Mouse (Mus musculus): Measurements from ENCODE around the gene Ccdc51.
A peak's percentile ranks its signal among the peaks of the same experiment; 100 is the strongest.

Gene Ccdc51

GRCm38 (mm10) chr9:109097291-109097690 is 15.0 kb downstream of the Ccdc51 start:
- no peak for DNase-seq

- DNase-seq: no peak
Measured at GRCm38 (mm10) chr9:109097831-109098230, 15.5 kb downstream of the Ccdc51 start.

GRCm38 (mm10) chr9:109098366-109098765 is 16.1 kb downstream of the Ccdc51 start:
- no peak for DNase-seq

GRCm38 (mm10) chr9:109098969-109099368 is 16.7 kb downstream of the Ccdc51 start:
- no peak for DNase-seq

- no peak for DNase-seq
Measured at GRCm38 (mm10) chr9:109100307-109100928, 18.1 kb downstream of the Ccdc51 start.

- no peak for DNase-seq
Measured at GRCm38 (mm10) chr9:109101933-109102445, 19.7 kb downstream of the Ccdc51 start.

GRCm38 (mm10) chr9:109102541-109102940 is 20.2 kb downstream of the Ccdc51 start:
- no peak for DNase-seq

GRCm38 (mm10) chr9:109103250-109103649 is 21.0 kb downstream of the Ccdc51 start:
- no peak for DNase-seq

- DNase-seq: no peak
Measured at GRCm38 (mm10) chr9:109104083-109104482, 21.8 kb downstream of the Ccdc51 start.

- no peak for DNase-seq
Measured at GRCm38 (mm10) chr9:109105011-109105410, 22.7 kb downstream of the Ccdc51 start.

GRCm38 (mm10) chr9:109105648-109106047 is 23.4 kb downstream of the Ccdc51 start:
- DNase-seq: no peak

GRCm38 (mm10) chr9:109107341-109107740 is 25.0 kb downstream of the Ccdc51 start:
- no peak for DNase-seq

- DNase-seq: no peak
Measured at GRCm38 (mm10) chr9:109110240-109110639, 27.9 kb downstream of the Ccdc51 start.

- DNase-seq: peak; percentile 1
Measured at GRCm38 (mm10) chr9:109111101-109111500, 28.8 kb downstream of the Ccdc51 start.

GRCm38 (mm10) chr9:109111591-109111990 is 29.3 kb downstream of the Ccdc51 start:
- peak; percentile 2 for DNase-seq

- no peak for DNase-seq
Measured at GRCm38 (mm10) chr9:109113331-109113730, 31.0 kb downstream of the Ccdc51 start.

- no peak for DNase-seq
Measured at GRCm38 (mm10) chr9:109114276-109114675, 32.0 kb downstream of the Ccdc51 start.

- DNase-seq: no peak
Measured at GRCm38 (mm10) chr9:109114871-109115270, 32.6 kb downstream of the Ccdc51 start.

GRCm38 (mm10) chr9:109116205-109116604 is 33.9 kb downstream of the Ccdc51 start:
- DNase-seq: no peak

- no peak for DNase-seq
Measured at GRCm38 (mm10) chr9:109118106-109118505, 35.8 kb downstream of the Ccdc51 start.

- no peak for DNase-seq
Measured at GRCm38 (mm10) chr9:109119571-109119970, 37.3 kb downstream of the Ccdc51 start.

GRCm38 (mm10) chr9:109120956-109121355 is 38.7 kb downstream of the Ccdc51 start:
- no peak for DNase-seq

GRCm38 (mm10) chr9:109122553-109123085 is 40.3 kb downstream of the Ccdc51 start:
- peak; percentile 55 for DNase-seq

- DNase-seq: no peak
Measured at GRCm38 (mm10) chr9:109123266-109123665, 41.0 kb downstream of the Ccdc51 start.

- no peak for DNase-seq
Measured at GRCm38 (mm10) chr9:109124164-109124563, 41.9 kb downstream of the Ccdc51 start.

Measured in thymus, postnatal 4 days (tissue).